Mouse (Mus musculus) frontal cortex, postnatal 25 days (tissue): ENCODE measurements at regions not wholly inside any gene's neighbourhood (a gene's known extent, or its start where the extent isn't known, plus 50 kb on each side); places are given as distances from the start of the nearest gene placed in this dataset.

ENCODE experiments used
- DNase-seq, 2 experiments: peaks; one replicate each; pipeline ENCODE4 v3.0.0; 2022; ENCODE audit warnings: low spot score in 2 of 2

- no peak for DNase-seq
Measured at GRCm38 (mm10) chr16:92972681-92973080, 146.7 kb upstream of the Runx1 start.

GRCm38 (mm10) chr16:92971956-92972355 is 146.0 kb upstream of the Runx1 start:
- no peak for DNase-seq

- DNase-seq, result no peak
Measured at GRCm38 (mm10) chr16:92970587-92970986, 144.6 kb upstream of the Runx1 start.

- no peak for DNase-seq
Measured at GRCm38 (mm10) chr16:92969036-92969435, 143.1 kb upstream of the Runx1 start.

- DNase-seq, result no peak
Measured at GRCm38 (mm10) chr16:92966069-92966866, 140.3 kb upstream of the Runx1 start.

- no peak for DNase-seq
Measured at GRCm38 (mm10) chr16:92965651-92966050, 139.7 kb upstream of the Runx1 start.

- DNase-seq, result no peak
Measured at GRCm38 (mm10) chr16:92963582-92963981, 137.6 kb upstream of the Runx1 start.

GRCm38 (mm10) chr16:92961361-92961760 is 135.4 kb upstream of the Runx1 start:
- DNase-seq, result no peak

GRCm38 (mm10) chr16:92960740-92961139 is 134.8 kb upstream of the Runx1 start:
- no peak for DNase-seq

- DNase-seq, result no peak
Measured at GRCm38 (mm10) chr16:92958967-92959366, 133.0 kb upstream of the Runx1 start.

GRCm38 (mm10) chr16:92958146-92958545 is 132.2 kb upstream of the Runx1 start:
- DNase-seq, result no peak

- DNase-seq, result no peak
Measured at GRCm38 (mm10) chr16:92955508-92955907, 129.6 kb upstream of the Runx1 start.

- DNase-seq, result no peak
Measured at GRCm38 (mm10) chr16:92955087-92955486, 129.1 kb upstream of the Runx1 start.

GRCm38 (mm10) chr16:92953936-92954654 is 128.1 kb upstream of the Runx1 start:
- no peak for DNase-seq

- DNase-seq, result no peak
Measured at GRCm38 (mm10) chr16:92952336-92953097, 126.6 kb upstream of the Runx1 start.

GRCm38 (mm10) chr16:92951516-92951915 is 125.6 kb upstream of the Runx1 start:
- no peak for DNase-seq

- DNase-seq, result no peak
Measured at GRCm38 (mm10) chr16:92948494-92948893, 122.5 kb upstream of the Runx1 start.

GRCm38 (mm10) chr16:92946554-92946953 is 120.6 kb upstream of the Runx1 start:
- no peak for DNase-seq

GRCm38 (mm10) chr16:92943901-92944300 is 118.0 kb upstream of the Runx1 start:
- DNase-seq, result no peak

GRCm38 (mm10) chr16:92939618-92940017 is 113.7 kb upstream of the Runx1 start:
- DNase-seq, result no peak

- no peak for DNase-seq
Measured at GRCm38 (mm10) chr16:92935848-92936535, 110.0 kb upstream of the Runx1 start.

GRCm38 (mm10) chr16:92930103-92930502 is 104.2 kb upstream of the Runx1 start:
- DNase-seq, result no peak
